Mouse (Mus musculus): ENCODE measurements around the gene Ppp1cc. TPM values are rescaled to one million over a fixed set of nuclear protein-coding genes. Genes with fewer than 3 reads are reported as not detected.

Gene Ppp1cc
- polyA plus RNA-seq, 1 experiment = 73.9 TPM

- Histone ChIP-seq H3K27me3 (ENCODE audit: control insufficient read depth, insufficient read depth, low read length) (no peaks in the 10 kb centered on the region), H3K27ac (ENCODE audit: insufficient read depth, low read length) (no peak overlapping the region), H3K36me3 (ENCODE audit: control insufficient read depth, insufficient read depth, low read length) (peaks cover 21% of the 10 kb centered on the region), H3K4me1 (ENCODE audit: control insufficient read depth, insufficient read depth, insufficient read length) (peaks cover 27% of the 10 kb centered on the region; the same call in 1 of the 2 replicates), H3K4me3 (ENCODE audit: extremely low read depth, insufficient read depth, insufficient read length) (no peak overlapping the region)
- WGBS = 86% methylated on average over 6 of the region's 6 CpGs
- TF ChIP-seq CTCF (IDR thresholded peaks at IDR 0.05; ENCODE audit: extremely low read depth, insufficient read depth, insufficient read length, insufficient replicate concordance) (no peak), POLR2A (IDR thresholded peaks at IDR 0.05; ENCODE audit: low read depth, low read length) (no peak)
- DNase-seq (ENCODE audit: low read depth in 1 of 2, low spot score in 2 of 2) = no peak
Measured at GRCm38 (mm10) chr5:122165233-122165915, 7.3 kb downstream of the Ppp1cc start.

- Histone ChIP-seq H3K36me3 (ENCODE audit: control insufficient read depth, insufficient read depth, low read length) (peaks cover 33% of the 10 kb centered on the region), H3K4me3 (ENCODE audit: extremely low read depth, insufficient read depth, insufficient read length) (no peak overlapping the region), H3K27me3 (ENCODE audit: control insufficient read depth, insufficient read depth, low read length) (no peaks in the 10 kb centered on the region), H3K4me1 (ENCODE audit: control insufficient read depth, insufficient read depth, insufficient read length) (peaks cover 20% of the 10 kb centered on the region; the same call in 1 of the 2 replicates), H3K27ac (ENCODE audit: insufficient read depth, low read length) (no peak overlapping the region)
- DNase-seq (ENCODE audit: low read depth in 1 of 2, low spot score in 2 of 2) = no peak
- TF ChIP-seq CTCF (IDR thresholded peaks at IDR 0.05; ENCODE audit: extremely low read depth, insufficient read depth, insufficient read length, insufficient replicate concordance) (no peak), POLR2A (IDR thresholded peaks at IDR 0.05; ENCODE audit: low read depth, low read length) (no peak)
- WGBS = 56% methylated on average over 8 of the region's 8 CpGs
Measured at GRCm38 (mm10) chr5:122166636-122167161, 8.6 kb downstream of the Ppp1cc start.

GRCm38 (mm10) chr5:122168344-122169069 lies 10.4 kb downstream of the Ppp1cc start:
- H3K4me1 ChIP-seq (ENCODE audit: control insufficient read depth, insufficient read depth, insufficient read length) = peaks cover 6% of the 10 kb centered on the region; the same call in 1 of the 2 replicates
- DNase-seq (ENCODE audit: low read depth in 1 of 2, low spot score in 2 of 2) = no peak
- WGBS = 92% methylated on average over 14 of the region's 14 CpGs
- no peak overlapping the region for H3K4me3 ChIP-seq (ENCODE audit: extremely low read depth, insufficient read depth, insufficient read length)
- no peaks in the 10 kb centered on the region for H3K27me3 ChIP-seq (ENCODE audit: control insufficient read depth, insufficient read depth, low read length)
- H3K36me3 ChIP-seq (ENCODE audit: control insufficient read depth, insufficient read depth, low read length) = peaks cover 46% of the 10 kb centered on the region
- H3K27ac ChIP-seq (ENCODE audit: insufficient read depth, low read length) = no peak overlapping the region
- TF ChIP-seq CTCF (IDR thresholded peaks at IDR 0.05; ENCODE audit: extremely low read depth, insufficient read depth, insufficient read length, insufficient replicate concordance) (no peak), POLR2A (IDR thresholded peaks at IDR 0.05; ENCODE audit: low read depth, low read length) (no peak)

GRCm38 (mm10) chr5:122171058-122171457 lies 13.0 kb downstream of the Ppp1cc start:
- WGBS = 89% methylated on average over 8 of the region's 8 CpGs

GRCm38 (mm10) chr5:122175402-122175801 lies 17.3 kb downstream of the Ppp1cc start:
- no peak for TF ChIP-seq CTCF (IDR thresholded peaks at IDR 0.05; ENCODE audit: extremely low read depth, insufficient read depth, insufficient read length, insufficient replicate concordance)
- no peak for TF ChIP-seq POLR2A (IDR thresholded peaks at IDR 0.05; ENCODE audit: low read depth, low read length)
- Histone ChIP-seq H3K27me3 (ENCODE audit: control insufficient read depth, insufficient read depth, low read length) (no peaks in the 10 kb centered on the region), H3K4me1 (ENCODE audit: control insufficient read depth, insufficient read depth, insufficient read length) (peaks cover 10% of the 10 kb centered on the region; the same call in 1 of the 2 replicates), H3K36me3 (ENCODE audit: control insufficient read depth, insufficient read depth, low read length) (peaks cover 38% of the 10 kb centered on the region), H3K27ac (ENCODE audit: insufficient read depth, low read length) (peak overlapping the region; percentile 39; the same call in 1 of the 2 replicates), H3K4me3 (ENCODE audit: extremely low read depth, insufficient read depth, insufficient read length) (no peak overlapping the region)
- no peak for DNase-seq (ENCODE audit: low read depth in 1 of 2, low spot score in 2 of 2)
- 74% methylated on average over 2 of the region's 2 CpGs for WGBS

More at GRCm38 (mm10) chr5:122171058-122171457, 13.0 kb downstream of the Ppp1cc start:
- no peaks in the 10 kb centered on the region for H3K27me3 ChIP-seq (ENCODE audit: control insufficient read depth, insufficient read depth, low read length)
- H3K36me3 ChIP-seq (ENCODE audit: control insufficient read depth, insufficient read depth, low read length) = peaks cover 49% of the 10 kb centered on the region
- TF ChIP-seq POLR2A (IDR thresholded peaks at IDR 0.05; ENCODE audit: low read depth, low read length) (no peak), CTCF (IDR thresholded peaks at IDR 0.05; ENCODE audit: extremely low read depth, insufficient read depth, insufficient read length, insufficient replicate concordance) (no peak)
- DNase-seq (ENCODE audit: low read depth in 1 of 2, low spot score in 2 of 2) = no peak
- no peak overlapping the region for H3K4me3 ChIP-seq (ENCODE audit: extremely low read depth, insufficient read depth, insufficient read length)
- no peaks in the 10 kb centered on the region for H3K4me1 ChIP-seq (ENCODE audit: control insufficient read depth, insufficient read depth, insufficient read length)
- H3K27ac ChIP-seq (ENCODE audit: insufficient read depth, low read length) = no peak overlapping the region

GRCm38 (mm10) chr5:122175961-122176360 lies 17.9 kb downstream of the Ppp1cc start:
- no peaks in the 10 kb centered on the region for H3K27me3 ChIP-seq (ENCODE audit: control insufficient read depth, insufficient read depth, low read length)
- 81% methylated on average over 7 of the region's 7 CpGs for whole genome bisulfite sequencing
- peak overlapping the region; percentile 39; the same call in 1 of the 2 replicates for H3K27ac ChIP-seq (ENCODE audit: insufficient read depth, low read length)
- peaks cover 32% of the 10 kb centered on the region for H3K36me3 ChIP-seq (ENCODE audit: control insufficient read depth, insufficient read depth, low read length)
- DNase-seq (ENCODE audit: low read depth in 1 of 2, low spot score in 2 of 2) = no peak
- no peak overlapping the region for H3K4me3 ChIP-seq (ENCODE audit: extremely low read depth, insufficient read depth, insufficient read length)
- TF ChIP-seq CTCF (IDR thresholded peaks at IDR 0.05; ENCODE audit: extremely low read depth, insufficient read depth, insufficient read length, insufficient replicate concordance) (no peak), POLR2A (IDR thresholded peaks at IDR 0.05; ENCODE audit: low read depth, low read length) (no peak)
- peaks cover 10% of the 10 kb centered on the region; the same call in 1 of the 2 replicates for H3K4me1 ChIP-seq (ENCODE audit: control insufficient read depth, insufficient read depth, insufficient read length)
